Mouse (Mus musculus) C2C12 (cell line): ENCODE results near the gene Macrod1. TPM values are rescaled to one million over a fixed set of nuclear protein-coding genes. Genes with fewer than 3 reads are reported as not detected.

ENCODE experiments used
- H3K27me3 ChIP-seq: one replicate; pipeline ENCODE4 v1.6.1; 2011; ENCODE audit not compliant: control insufficient read depth, insufficient read depth, insufficient read length
- H3K36me3 ChIP-seq: one replicate; pipeline ENCODE4 v1.6.1; 2011; ENCODE audit not compliant: control insufficient read depth, insufficient read depth
- H3K4me3 ChIP-seq: one replicate; pipeline ENCODE4 v1.5.1; 2011; ENCODE audit warnings: mild to moderate bottlenecking, control low read depth; ENCODE audit not compliant: poor library complexity, insufficient read depth, severe bottlenecking
- H3K79me2 ChIP-seq: one replicate; pipeline ENCODE4 v1.6.1; 2011; ENCODE audit not compliant: control insufficient read depth, insufficient read depth
- H3K79me3 ChIP-seq: one replicate; pipeline ENCODE4 v1.6.1; 2011; ENCODE audit warnings: low read depth, control low read depth
- H3ac ChIP-seq: one replicate; pipeline ENCODE3; 2011; ENCODE audit warnings: low read depth; ENCODE audit not compliant: control insufficient read depth, insufficient read length
- CEBPB ChIP-seq: IDR thresholded peaks from one replicate; pipeline ENCODE4 v1.6.1; 2011; ENCODE audit warnings: low read depth, mild to moderate bottlenecking, control low read depth, moderate library complexity
- CTCF ChIP-seq: IDR thresholded peaks from one replicate; pipeline ENCODE4 v1.5.1; 2011; ENCODE audit not compliant: control insufficient read depth, insufficient read depth, insufficient read length
- FOSL1 ChIP-seq: IDR thresholded peaks from one replicate; pipeline ENCODE4 v1.8.0; 2011; ENCODE audit warnings: mild to moderate bottlenecking, low read length; ENCODE audit not compliant: poor library complexity, insufficient read depth, severe bottlenecking
- MAX ChIP-seq: IDR thresholded peaks from one replicate; pipeline ENCODE4 v1.6.1; 2011; ENCODE audit warnings: mild to moderate bottlenecking, control low read depth
- MYOD1 ChIP-seq: IDR thresholded peaks from one replicate; pipeline ENCODE4 v1.6.1; 2011; ENCODE audit warnings: low read depth; ENCODE audit not compliant: control insufficient read depth, insufficient read length
- MYOG ChIP-seq: IDR thresholded peaks from one replicate; pipeline ENCODE4 v1.6.1; 2011; ENCODE audit not compliant: control insufficient read depth, insufficient read length; ENCODE audit errors: extremely low read depth
- USF1 ChIP-seq: IDR thresholded peaks from one replicate; pipeline ENCODE4 v1.6.1; 2011; ENCODE audit warnings: low read depth, mild to moderate bottlenecking, control low read depth, moderate library complexity
- polyA plus RNA-seq: library from polyadenylated mRNA; unstranded; fragments of >200 nt; fragmentation: generic; extraction: Trizol; gene quantifications from one replicate; pipeline ENCODE4 v1.2.1, GENCODE M21; 2012; ENCODE audit warnings: missing spikeins

Macrod1 gene
- polyA plus RNA-seq, 1 experiment: 8.3 TPM

GRCm38 (mm10) chr19:7148541-7149085 is 92.0 kb downstream of the Macrod1 start:
- Histone ChIP-seq H3ac (no peak overlapping the region), H3K4me3 (no peak overlapping the region), H3K79me3 (no peaks in the 10 kb centered on the region), H3K36me3 (no peaks in the 10 kb centered on the region), H3K79me2 (no peaks in the 10 kb centered on the region), H3K27me3 (peaks cover 3% of the 10 kb centered on the region)
- TF ChIP-seq MAX (no peak), USF1 (no peak), CTCF (no peak)

- H3ac ChIP-seq: no peak overlapping the region
- no peaks in the 10 kb centered on the region for H3K79me3 ChIP-seq
- H3K4me3 ChIP-seq: no peak overlapping the region
- peaks cover 3% of the 10 kb centered on the region for H3K27me3 ChIP-seq
- no peaks in the 10 kb centered on the region for H3K79me2 ChIP-seq
- no peaks in the 10 kb centered on the region for H3K36me3 ChIP-seq
- no peak for TF ChIP-seq MYOG
- TF ChIP-seq FOSL1: no peak
- TF ChIP-seq USF1: no peak
- no peak for TF ChIP-seq CEBPB
- no peak for TF ChIP-seq CTCF
- TF ChIP-seq MAX: no peak
- TF ChIP-seq MYOD1: no peak
These were observed 92.6 kb downstream of the Macrod1 start for GRCm38 (mm10) chr19:7149158-7149685.

- Histone ChIP-seq H3ac (no peak overlapping the region), H3K79me3 (no peaks in the 10 kb centered on the region), H3K36me3 (no peaks in the 10 kb centered on the region), H3K27me3 (no peaks in the 10 kb centered on the region), H3K4me3 (no peak overlapping the region), H3K79me2 (no peaks in the 10 kb centered on the region)
- TF ChIP-seq MYOG (no peak), CEBPB (no peak), FOSL1 (no peak), MAX (no peak), USF1 (no peak), CTCF (no peak), MYOD1 (no peak)
These were observed 94.8 kb downstream of the Macrod1 start for GRCm38 (mm10) chr19:7151300-7151926.

GRCm38 (mm10) chr19:7151927-7152653 is 95.5 kb downstream of the Macrod1 start:
- Histone ChIP-seq H3K79me3 (no peaks in the 10 kb centered on the region), H3K4me3 (no peak overlapping the region), H3K36me3 (no peaks in the 10 kb centered on the region), H3K79me2 (no peaks in the 10 kb centered on the region), H3K27me3 (no peaks in the 10 kb centered on the region), H3ac (no peak overlapping the region)
- TF ChIP-seq CTCF: no peak
- TF ChIP-seq MAX: no peak
- TF ChIP-seq MYOG: no peak
- no peak for TF ChIP-seq FOSL1
- no peak for TF ChIP-seq USF1
- no peak for TF ChIP-seq MYOD1
- TF ChIP-seq CEBPB: no peak

GRCm38 (mm10) chr19:7153232-7153631 is 96.6 kb downstream of the Macrod1 start:
- H3K36me3 ChIP-seq: no peaks in the 10 kb centered on the region
- H3K27me3 ChIP-seq: no peaks in the 10 kb centered on the region
- H3K79me3 ChIP-seq: no peaks in the 10 kb centered on the region
- TF ChIP-seq CEBPB (no peak), MYOD1 (peak; percentile 27)
- no peaks in the 10 kb centered on the region for H3K79me2 ChIP-seq
- no peak overlapping the region for H3ac ChIP-seq
- H3K4me3 ChIP-seq: no peak overlapping the region

- Histone ChIP-seq H3ac (no peak overlapping the region), H3K27me3 (no peaks in the 10 kb centered on the region), H3K4me3 (no peak overlapping the region), H3K36me3 (no peaks in the 10 kb centered on the region), H3K79me2 (no peaks in the 10 kb centered on the region), H3K79me3 (no peaks in the 10 kb centered on the region)
- no peak for TF ChIP-seq CTCF
- TF ChIP-seq MYOD1: peak; percentile 17
- no peak for TF ChIP-seq CEBPB
These were observed 98.6 kb downstream of the Macrod1 start for GRCm38 (mm10) chr19:7155196-7155595.
